Mouse (Mus musculus) embryonic fibroblast, embryonic 13.5 days (primary cell): ENCODE data around the gene Mmgt2. TPM values are rescaled to one million over a fixed set of nuclear protein-coding genes. Genes with fewer than 3 reads are reported as not detected.

ENCODE experiments used
- H3K27ac ChIP-seq: 2 replicates; pipeline ENCODE4 v1.5.1; 2012; ENCODE audit warnings: low read length, control low read depth, inconsistent platforms; ENCODE audit not compliant: insufficient read depth
- H3K4me1 ChIP-seq: 2 replicates; pipeline ENCODE4 v1.6.1; 2011; ENCODE audit warnings: low read length; ENCODE audit not compliant: control insufficient read depth, insufficient read depth
- H3K4me3 ChIP-seq: 2 replicates; pipeline ENCODE4 v1.5.1; 2011; ENCODE audit warnings: mild to moderate bottlenecking, control low read depth, low read length; ENCODE audit not compliant: insufficient read depth
- CTCF ChIP-seq: IDR thresholded peaks from 2 replicates; pipeline ENCODE4 v1.5.1; 2011; ENCODE audit warnings: mild to moderate bottlenecking, control low read depth, low read length, moderate library complexity, borderline replicate concordance; ENCODE audit not compliant: insufficient read depth
- POLR2A ChIP-seq: IDR thresholded peaks from 2 replicates; pipeline ENCODE4 v1.6.1; 2011; ENCODE audit warnings: low read depth, mild to moderate bottlenecking, control low read depth, low read length, moderate library complexity
- polyA plus RNA-seq: library from polyadenylated mRNA; stranded (reverse); fragments of >200 nt; gene quantifications from 2 replicates; pipeline ENCODE4 v1.2.4, GENCODE M21; 2011; ENCODE audit warnings: low read depth; ENCODE audit not compliant: missing spikeins, insufficient read length

Mmgt2 gene
- polyA plus RNA-seq, 1 experiment = 34.0 TPM

- Histone ChIP-seq H3K27ac (no peak overlapping the region), H3K4me3 (no peak overlapping the region), H3K4me1 (no peaks in the 10 kb centered on the region)
- TF ChIP-seq CTCF = no peak
- no peak for TF ChIP-seq POLR2A
Measured at GRCm38 (mm10) chr11:62660885-62661284, 12.4 kb downstream of the Mmgt2 start.

DNA sequence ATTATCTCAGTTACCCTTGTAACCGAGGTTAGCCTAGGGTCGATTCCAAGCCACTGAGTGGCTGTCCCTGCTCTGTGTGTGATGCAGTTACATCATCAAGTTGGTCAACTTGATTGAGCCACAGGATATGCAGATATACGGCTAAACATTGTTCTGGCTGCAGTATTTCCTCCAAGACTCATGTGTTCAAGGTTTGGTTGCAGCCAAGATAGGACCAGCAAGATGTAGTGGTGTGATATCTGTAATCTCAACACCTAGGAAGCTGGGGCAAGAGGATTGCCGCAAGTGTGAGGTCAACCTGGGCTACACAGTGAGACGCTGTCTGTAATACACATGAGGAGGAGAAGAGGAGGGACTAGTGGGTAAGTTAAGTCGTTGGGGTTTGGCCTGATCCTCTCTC is 15.8 kb downstream of the Mmgt2 start:
- Histone ChIP-seq H3K4me3 (no peak overlapping the region), H3K4me1 (no peaks in the 10 kb centered on the region), H3K27ac (no peak overlapping the region)
- TF ChIP-seq CTCF = no peak
- no peak for TF ChIP-seq POLR2A

DNA sequence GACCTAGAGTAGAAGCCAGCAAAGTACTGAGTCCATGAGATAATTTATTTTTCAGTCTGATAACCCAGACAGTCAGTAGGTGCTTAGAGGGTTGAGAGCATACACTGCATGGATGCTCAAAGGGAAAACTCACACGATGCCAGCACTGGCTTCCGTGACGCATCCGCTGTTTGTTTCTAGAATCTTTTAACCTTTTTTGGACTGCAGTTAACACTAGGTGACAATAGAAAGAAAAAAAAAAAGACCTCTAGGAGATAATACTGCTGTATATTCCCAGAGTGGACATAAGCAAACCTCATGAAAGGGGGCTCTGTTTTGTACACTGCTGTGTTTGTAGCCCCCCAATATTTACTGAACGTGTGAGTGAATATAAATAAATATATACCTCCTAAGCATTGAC is 20.5 kb downstream of the Mmgt2 start:
- Histone ChIP-seq H3K4me3 (no peak overlapping the region), H3K4me1 (no peaks in the 10 kb centered on the region), H3K27ac (no peak overlapping the region)
- TF ChIP-seq CTCF = no peak
- no peak for TF ChIP-seq POLR2A

GRCm38 (mm10) chr11:62669471-62669870 is 21.0 kb downstream of the Mmgt2 start:
- no peak for TF ChIP-seq CTCF
- no peak for TF ChIP-seq POLR2A

GRCm38 (mm10) chr11:62670006-62670405 is 21.5 kb downstream of the Mmgt2 start:
- no peak overlapping the region for H3K4me3 ChIP-seq
- no peak for TF ChIP-seq CTCF
- TF ChIP-seq POLR2A = no peak
- H3K4me1 ChIP-seq = no peaks in the 10 kb centered on the region
- H3K27ac ChIP-seq = no peak overlapping the region

More at GRCm38 (mm10) chr11:62669471-62669870, 21.0 kb downstream of the Mmgt2 start:
- no peak overlapping the region for H3K4me3 ChIP-seq
- no peak overlapping the region for H3K27ac ChIP-seq
- H3K4me1 ChIP-seq = no peaks in the 10 kb centered on the region

GRCm38 (mm10) chr11:62675480-62676289 is 27.2 kb downstream of the Mmgt2 start:
- Histone ChIP-seq H3K4me1 (no peaks in the 10 kb centered on the region), H3K4me3 (no peak overlapping the region), H3K27ac (no peak overlapping the region)
- no peak for TF ChIP-seq POLR2A
- peak; percentile 71; the same call in 1 of the 2 replicates for TF ChIP-seq CTCF

- no peak overlapping the region for H3K4me3 ChIP-seq
- TF ChIP-seq CTCF = no peak
- no peak for TF ChIP-seq POLR2A
Measured at GRCm38 (mm10) chr11:62676290-62676596, 27.8 kb downstream of the Mmgt2 start.

DNA sequence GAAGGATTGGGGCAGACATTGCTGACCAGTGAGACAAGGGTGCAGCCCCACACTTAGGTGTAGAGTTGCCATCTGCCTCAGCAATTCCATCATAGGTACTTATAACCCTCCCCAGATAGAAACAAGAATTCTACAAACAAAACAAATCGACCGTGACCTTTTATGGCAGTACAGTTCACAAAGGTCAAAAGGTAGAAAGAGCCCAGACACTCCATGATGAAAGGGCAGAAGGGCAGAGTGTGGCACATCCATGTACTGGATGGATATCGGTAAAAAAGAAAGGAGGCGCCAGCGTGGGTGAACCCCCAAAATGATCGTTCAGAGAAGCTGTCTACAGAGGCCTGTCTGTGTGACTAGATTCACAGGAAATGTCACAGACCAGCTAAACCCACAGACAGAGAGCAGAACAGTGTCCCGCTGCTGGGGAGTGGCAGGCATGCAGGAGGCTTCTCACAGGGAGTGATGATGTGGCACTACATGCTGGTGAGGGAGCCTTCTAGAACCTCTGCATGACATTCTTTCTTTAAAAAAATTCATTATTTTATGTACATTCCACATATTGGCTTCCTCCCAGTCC is 30.4 kb downstream of the Mmgt2 start:
- no peak for TF ChIP-seq POLR2A
- no peak for TF ChIP-seq CTCF
- Histone ChIP-seq H3K27ac (no peak overlapping the region), H3K4me3 (no peak overlapping the region), H3K4me1 (no peaks in the 10 kb centered on the region)

More at GRCm38 (mm10) chr11:62676290-62676596, 27.8 kb downstream of the Mmgt2 start:
- H3K27ac ChIP-seq = no peak overlapping the region
- no peaks in the 10 kb centered on the region for H3K4me1 ChIP-seq

DNA sequence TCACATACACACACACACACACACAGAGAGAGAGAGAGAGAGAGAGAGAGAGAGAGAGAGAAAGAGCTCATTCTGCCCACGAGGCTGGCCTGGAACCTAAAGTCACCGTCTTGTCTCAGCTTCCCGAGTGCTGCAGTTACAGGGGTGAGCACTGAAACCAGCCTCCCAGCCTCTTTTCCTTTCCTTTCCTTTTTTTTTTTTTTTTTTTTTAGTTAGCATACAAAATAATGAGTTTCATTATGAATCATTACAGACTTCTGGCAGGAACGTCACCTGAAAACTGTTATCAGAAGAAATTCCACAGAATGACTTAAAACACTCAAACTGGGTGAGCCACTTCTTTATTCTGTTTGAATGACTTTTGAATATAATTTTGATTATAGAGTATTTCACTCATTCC is 31.5 kb downstream of the Mmgt2 start:
- no peak for TF ChIP-seq CTCF
- TF ChIP-seq POLR2A = no peak
- H3K27ac ChIP-seq = no peak overlapping the region
- no peak overlapping the region for H3K4me3 ChIP-seq
- H3K4me1 ChIP-seq = no peaks in the 10 kb centered on the region

GRCm38 (mm10) chr11:62691592-62691991 is 43.1 kb downstream of the Mmgt2 start:
- H3K4me3 ChIP-seq = no peak overlapping the region
- no peak overlapping the region for H3K27ac ChIP-seq
- H3K4me1 ChIP-seq = no peaks in the 10 kb centered on the region
- TF ChIP-seq POLR2A (no peak), CTCF (no peak)
